Mouse (Mus musculus): Measurements from ENCODE around the gene Sirt7. TPM values are rescaled to one million over a fixed set of nuclear protein-coding genes. Genes with fewer than 3 reads are reported as not detected.
"Not testable (repeated sequence)": the region's sequence is repeated elsewhere in the genome, so short reads cannot be mapped to it uniquely, and the experiment has no call there.

The Sirt7 gene
- polyA plus RNA-seq, 1 experiment, result 84.1 TPM

GRCm38 (mm10) chr11:120598990-120599549, 26.0 kb downstream of the Sirt7 start:
- H3K4me3 ChIP-seq (replicated peaks; ENCODE audit: extremely low read depth, low read depth, low read length), result peak overlapping the region; percentile 55
- no peak for TF ChIP-seq CTCF (IDR thresholded peaks at IDR 0.05; ENCODE audit: insufficient read depth, low read length)
- TF ChIP-seq POLR2A (IDR thresholded peaks at IDR 0.05; ENCODE audit: borderline replicate concordance, extremely low read depth, low read depth, low read length), result no peak
- no peak for DNase-seq
- WGBS, result 41% methylated on average over 17 of the region's 17 CpGs
- peaks cover 12% of the 10 kb centered on the region for H3K4me1 ChIP-seq (ENCODE audit: control insufficient read depth, insufficient read depth, low read length)

DNA sequence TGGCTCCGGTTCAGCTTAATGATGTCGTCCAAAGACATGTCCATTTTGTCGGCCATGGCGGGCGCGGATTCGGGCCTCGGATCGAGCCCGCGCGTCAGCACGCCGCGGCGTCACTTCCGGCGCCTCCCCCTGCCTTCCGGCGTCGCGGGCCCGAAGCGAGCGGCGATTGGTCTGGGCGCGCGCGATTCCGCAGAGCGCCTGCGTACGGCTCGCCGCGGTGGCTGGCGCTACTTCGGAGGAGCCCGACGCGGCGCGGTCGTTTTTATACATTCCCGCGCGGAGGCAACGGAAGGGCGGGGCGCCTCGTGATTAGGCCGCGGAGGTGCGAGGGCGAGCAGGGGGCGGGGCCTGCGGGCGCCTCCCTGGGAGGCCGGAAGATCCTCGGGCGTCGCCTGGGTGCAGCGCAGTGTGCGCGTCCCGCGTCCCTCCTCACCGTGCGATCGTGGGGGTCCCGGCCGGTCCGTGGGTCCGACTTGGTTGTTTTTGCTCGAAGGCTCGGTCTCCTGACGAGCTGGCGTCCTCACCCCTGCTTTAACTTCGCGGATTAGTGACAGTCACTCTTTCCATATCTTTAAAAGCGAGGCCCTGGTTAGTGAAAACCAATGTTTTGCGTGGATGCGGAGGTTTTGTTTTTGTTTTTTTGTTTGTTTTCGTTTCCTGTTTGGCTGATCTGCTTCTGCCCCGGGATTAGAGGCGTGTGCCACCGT, 26.6 kb downstream of the Sirt7 start, which contains the start of the genes Alyref and Anapc11:
Gene Alyref, minus strand, starts transcription at position 83 of the 707 bp plus-strand sequence.
Gene Anapc11, plus strand, starts transcription at position 139 of the 707 bp plus-strand sequence.
- peak within 1 kb of the TSS; percentile 61 for H3K4me3 ChIP-seq (replicated peaks; ENCODE audit: extremely low read depth, low read depth, low read length)
- under 1% methylated on average over 88 of the region's 88 CpGs for WGBS
- H3K4me1 ChIP-seq (ENCODE audit: control insufficient read depth, insufficient read depth, low read length), result peaks cover 12% of the 10 kb centered on the region
- no peak for TF ChIP-seq CTCF (IDR thresholded peaks at IDR 0.05; ENCODE audit: insufficient read depth, low read length)
- peak; percentile 71; the same call in 1 of the 2 replicates for TF ChIP-seq POLR2A (IDR thresholded peaks at IDR 0.05; ENCODE audit: borderline replicate concordance, extremely low read depth, low read depth, low read length)
- peak; percentile 93 for DNase-seq

DNA sequence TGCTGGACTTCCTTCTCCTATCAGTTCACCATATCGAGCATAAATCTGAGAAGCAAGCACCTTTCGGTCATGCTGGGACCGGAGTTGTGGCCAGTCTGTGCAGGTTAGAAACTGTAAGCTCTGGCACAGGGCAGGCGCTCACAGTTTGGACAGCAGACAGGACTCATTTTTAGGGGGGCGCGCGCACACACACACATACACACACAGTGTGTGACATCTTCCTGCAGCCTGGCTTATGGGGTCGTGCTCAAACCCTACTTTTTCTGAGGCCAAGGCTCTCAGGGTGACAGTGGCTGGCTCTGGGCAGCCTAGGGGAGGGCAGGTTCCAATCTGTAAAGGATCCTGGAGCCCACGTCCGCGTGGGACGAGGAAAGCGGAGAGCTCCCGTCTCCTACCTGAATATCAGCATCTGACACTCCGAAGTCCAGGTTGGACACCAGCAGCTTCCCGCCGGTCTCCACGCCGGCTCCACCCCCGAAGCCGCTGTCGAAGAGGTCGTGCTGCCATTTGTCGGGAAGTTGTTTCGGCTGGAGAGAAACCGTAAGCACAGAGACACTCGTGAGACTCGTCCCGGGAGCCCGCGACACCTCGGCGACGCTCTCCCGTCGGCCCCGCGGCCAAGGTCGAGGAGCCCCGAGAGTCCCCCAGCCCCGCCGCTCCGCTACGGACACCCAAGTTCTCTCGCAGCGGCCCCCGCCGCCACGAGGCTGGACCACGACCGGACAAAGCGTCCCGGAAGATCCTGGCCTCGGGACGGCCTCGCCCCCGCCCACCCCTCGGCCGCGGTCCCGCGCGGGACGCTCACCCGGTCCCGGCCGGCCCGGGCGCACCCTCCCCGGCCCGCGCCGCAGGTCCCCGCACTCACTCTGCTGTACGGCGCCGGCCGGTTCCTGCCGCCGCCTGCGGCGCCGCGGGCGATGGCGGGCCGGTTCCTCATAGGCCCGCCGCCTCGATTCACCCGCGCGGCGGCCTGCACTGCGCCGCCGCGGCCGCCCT, 27.5 kb downstream of the Sirt7 start:
- WGBS, result 4% methylated on average over 98 of the region's 99 CpGs
- TF ChIP-seq CTCF (IDR thresholded peaks at IDR 0.05; ENCODE audit: insufficient read depth, low read length) (no peak), POLR2A (IDR thresholded peaks at IDR 0.05; ENCODE audit: borderline replicate concordance, extremely low read depth, low read depth, low read length) (no peak)
- DNase-seq, result no peak

GRCm38 (mm10) chr11:120588531-120588930, 36.5 kb downstream of the Sirt7 start:
- Histone ChIP-seq H3K4me1 (ENCODE audit: control insufficient read depth, insufficient read depth, low read length) (no peaks in the 10 kb centered on the region), H3K4me3 (replicated peaks; ENCODE audit: extremely low read depth, low read depth, low read length) (no peak overlapping the region)
- DNase-seq, result no peak
- TF ChIP-seq CTCF (IDR thresholded peaks at IDR 0.05; ENCODE audit: insufficient read depth, low read length) (no peak), POLR2A (IDR thresholded peaks at IDR 0.05; ENCODE audit: borderline replicate concordance, extremely low read depth, low read depth, low read length) (no peak)
- WGBS, result 75% methylated on average over 6 of the region's 6 CpGs

More for the DNA sequence above, 27.5 kb downstream of the Sirt7 start:
- peak overlapping the region; percentile 61 for H3K4me3 ChIP-seq (replicated peaks; ENCODE audit: extremely low read depth, low read depth, low read length)
- H3K4me1 ChIP-seq (ENCODE audit: control insufficient read depth, insufficient read depth, low read length), result peaks cover 12% of the 10 kb centered on the region

GRCm38 (mm10) chr11:120583937-120584336, 41.1 kb downstream of the Sirt7 start:
- H3K4me1 ChIP-seq (ENCODE audit: control insufficient read depth, insufficient read depth, low read length), result peaks cover 15% of the 10 kb centered on the region
- TF ChIP-seq CTCF (IDR thresholded peaks at IDR 0.05; ENCODE audit: insufficient read depth, low read length), result no peak
- no peak for TF ChIP-seq POLR2A (IDR thresholded peaks at IDR 0.05; ENCODE audit: borderline replicate concordance, extremely low read depth, low read depth, low read length)
- no peak for DNase-seq
- WGBS, result 100% methylated on average over 1 of the region's 1 CpGs
- no peak overlapping the region for H3K4me3 ChIP-seq (replicated peaks; ENCODE audit: extremely low read depth, low read depth, low read length)

- peaks cover 17% of the 10 kb centered on the region for H3K4me1 ChIP-seq (ENCODE audit: control insufficient read depth, insufficient read depth, low read length)
- not testable (repeated sequence) for DNase-seq; H3K4me3 ChIP-seq (replicated peaks; ENCODE audit: extremely low read depth, low read depth, low read length)
- WGBS, result 92% methylated on average over 2 of the region's 2 CpGs
Measured at GRCm38 (mm10) chr11:120582982-120583293, 42.1 kb downstream of the Sirt7 start.

GRCm38 (mm10) chr11:120582268-120582981, 42.6 kb downstream of the Sirt7 start:
- peak; percentile 27; the same call in 1 of the 2 replicates for TF ChIP-seq CTCF (IDR thresholded peaks at IDR 0.05; ENCODE audit: insufficient read depth, low read length)
- no peak for TF ChIP-seq POLR2A (IDR thresholded peaks at IDR 0.05; ENCODE audit: borderline replicate concordance, extremely low read depth, low read depth, low read length)
- DNase-seq, result peak; percentile 32
- Histone ChIP-seq H3K4me3 (replicated peaks; ENCODE audit: extremely low read depth, low read depth, low read length) (peak overlapping the region; percentile 97), H3K4me1 (ENCODE audit: control insufficient read depth, insufficient read depth, low read length) (peaks cover 17% of the 10 kb centered on the region)
- WGBS, result 50% methylated on average over 8 of the region's 8 CpGs

DNA sequence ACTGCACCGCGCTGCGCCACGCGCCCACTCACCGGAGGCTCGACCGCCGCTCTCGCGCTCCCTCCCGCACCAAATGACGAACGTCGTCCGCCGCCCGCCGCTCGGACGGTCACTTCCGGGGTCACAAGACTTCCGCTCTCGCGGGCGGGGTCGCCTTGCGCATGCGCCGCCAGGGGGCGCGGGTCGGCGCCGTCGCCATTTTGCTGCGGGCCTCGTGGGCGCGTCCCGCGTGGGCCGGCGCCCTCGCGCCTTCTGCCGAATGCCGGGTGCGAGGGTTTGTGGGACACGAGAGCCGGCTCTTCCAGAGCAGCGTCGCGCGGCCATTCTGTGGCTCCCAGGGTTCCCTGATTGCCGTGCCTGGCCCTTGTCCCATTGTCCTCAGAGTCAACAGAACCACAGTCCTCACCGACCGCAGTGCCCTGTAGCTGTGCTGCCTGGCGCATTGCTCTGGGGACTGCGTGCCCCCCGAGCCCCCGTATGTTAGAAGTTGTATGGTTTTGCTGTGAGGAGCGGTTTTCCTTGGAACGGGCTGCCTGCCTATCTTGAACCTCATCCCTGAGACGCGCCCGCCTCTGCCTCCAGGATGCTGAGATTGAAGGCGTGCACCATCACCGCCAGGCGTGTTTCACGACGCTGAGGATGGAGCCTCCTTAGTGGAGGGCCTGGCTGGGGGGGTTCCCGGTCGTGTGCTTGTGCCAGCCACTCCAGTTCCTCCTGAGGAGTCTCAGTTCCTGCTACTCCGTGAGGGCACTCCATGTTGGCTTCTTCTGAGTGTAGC, 43.4 kb downstream of the Sirt7 start, which contains the start of gene Arhgdia:
Gene Arhgdia, minus strand, starts transcription at position 135 of the 778 bp plus-strand sequence.
- DNase-seq, result peak; percentile 89
- TF ChIP-seq POLR2A (IDR thresholded peaks at IDR 0.05; ENCODE audit: borderline replicate concordance, extremely low read depth, low read depth, low read length) (peak; percentile 92), CTCF (IDR thresholded peaks at IDR 0.05; ENCODE audit: insufficient read depth, low read length) (no peak)
- Histone ChIP-seq H3K4me1 (ENCODE audit: control insufficient read depth, insufficient read depth, low read length) (peaks cover 17% of the 10 kb centered on the region), H3K4me3 (replicated peaks; ENCODE audit: extremely low read depth, low read depth, low read length) (peak within 1 kb of the TSS; percentile 97)
- WGBS, result 2% methylated on average over 69 of the region's 75 CpGs

All from lung, adult 2 months (tissue).